In genomic region chr13:93299316-93299715, GRCm38 (mm10) we compare ENCODE assay signal across 8 mouse cellular contexts. TPM values are rescaled to one million over a fixed set of nuclear protein-coding genes. Genes with fewer than 3 reads are reported as not detected.
DNase-seq lines count a peak whose midpoint lies in the region; ATAC-seq and TF ChIP-seq lines count a peak whose summit lies in the region.
"Had no signal": no experiment of that assay in that cellular context is flagged by ENCODE, and none has a peak within 500 bp of the region (broad histone marks: within the 10 kb centered on the region; RNA-seq: fewer than 3 reads in every experiment).

TSS of gene Homer1 (plus strand) at chr13:93299635.

- H3K27me3 ChIP-seq in G1E (ENCODE audit: insufficient read depth, low read length): peaks cover 8% of the 10 kb centered on the region
- no peaks in the 10 kb centered on the region for H3K27me3 ChIP-seq in intestine, embryonic 15.5 days (replicated peaks)
- H3K27me3 ChIP-seq: limb, embryonic 15.5 days had no signal

- ATAC-seq in G1E (ENCODE audit: extremely low read depth, insufficient number of reproducible peaks, low FRiP score, poor library complexity, severe bottlenecking): no peak
- no peak for ATAC-seq in intestine, embryonic 15.5 days

- H3K36me3 ChIP-seq in G1E (replicated peaks): no peaks in the 10 kb centered on the region
- H3K36me3 ChIP-seq in intestine, embryonic 15.5 days: no peaks in the 10 kb centered on the region
- H3K36me3 ChIP-seq: limb, embryonic 15.5 days had no signal

- H3K4me3 ChIP-seq in G1E (ENCODE audit: low read depth, low read length): no peak within 1 kb of the TSS
- H3K4me3 ChIP-seq in left cerebral cortex, adult 2 months: no peak within 1 kb of the TSS
- no peak within 1 kb of the TSS for H3K4me3 ChIP-seq in intestine, embryonic 15.5 days (replicated peaks)
- H3K4me3 ChIP-seq: limb, embryonic 15.5 days had no signal

- H3K27ac ChIP-seq in left cerebral cortex, adult 2 months: peak within 1 kb of the TSS; percentile 53
- H3K27ac ChIP-seq in intestine, embryonic 15.5 days: no peak within 1 kb of the TSS
- H3K27ac ChIP-seq: limb, embryonic 15.5 days had no signal

- WGBS in intestine, embryonic 15.5 days: 81% methylated on average over 5 of the region's 5 CpGs

- no peak within 1 kb of the TSS for H3K4me2 ChIP-seq in intestine, embryonic 15.5 days (replicated peaks)
- H3K4me2 ChIP-seq: limb, embryonic 15.5 days had no signal

- no peak for DNase-seq in G1E (ENCODE audit: low spot score)
- DNase-seq in adrenal gland, adult 8-10 months: no peak
- DNase-seq in gastrocnemius, postnatal 4 days (ENCODE audit: low spot score in 2 of 2): no peak
- DNase-seq in left cerebral cortex, adult 2 months (ENCODE audit: extremely low spot score in 1 of 2, low spot score in 2 of 2): no peak
- no peak for DNase-seq in thymus, postnatal 25 days
- DNase-seq in cerebellum, adult 18-20 months: no peak

- peaks cover 15% of the 10 kb centered on the region for H3K4me1 ChIP-seq in G1E (ENCODE audit: insufficient read depth, low read depth, low read length)
- no peaks in the 10 kb centered on the region for H3K4me1 ChIP-seq in intestine, embryonic 15.5 days (replicated peaks)
- H3K4me1 ChIP-seq: limb, embryonic 15.5 days had no signal

- intact Hi-C loops in left cerebral cortex, adult 2 months (cut with DNase I): loop anchor here (2.0 kb wide), 1 partner anchor 33 kb away; no protein-coding TSS in a partner anchor

- H3K9me3 ChIP-seq in G1E (replicated peaks): no peaks in the 10 kb centered on the region
- H3K9me3 ChIP-seq in intestine, embryonic 15.5 days: no peaks in the 10 kb centered on the region
- H3K9me3 ChIP-seq: limb, embryonic 15.5 days had no signal

- no peak for TF ChIP-seq CTCF in G1E (IDR thresholded peaks at IDR 0.05; ENCODE audit: low read depth, low read length)
- no peak for TF ChIP-seq CTCF in left cerebral cortex, adult 2 months (IDR thresholded peaks at IDR 0.05)

- no peak within 1 kb of the TSS for H3K9ac ChIP-seq in intestine, embryonic 15.5 days
- H3K9ac ChIP-seq: limb, embryonic 15.5 days had no signal

RNA-seq across cellular contexts. Expression of gene Homer1, which starts in this region (rescaled TPM):
- total RNA-seq in G1E (2014; fragmentation: Nextera tagmentation): 20.9 and 24.5 TPM in 2 replicates
- 27.4 and 30.4 TPM in 2 replicates for total RNA-seq in G1E (2017)
- polyA plus RNA-seq in G1E (2012): 5.3 and 6.1 TPM in 2 replicates
- 10 to 100 TPM; 27.3 to 38.2 (median 32.2) TPM for total RNA-seq in adrenal gland, adult 8-10 months (2022)
- total RNA-seq in gastrocnemius, postnatal 4 days (2021): 10 to 100 TPM; 33.2 to 35.6 TPM
- 100 to 1,000 TPM; 381 to 464 TPM for total RNA-seq in left cerebral cortex, adult 2 months (2021)
- 4.3 and 5.0 TPM in 2 replicates for polyA plus RNA-seq in intestine, embryonic 15.5 days (2015; fragmentation: Nextera tagmentation; extraction: Ambion mirVana)

Comparison
In these comparisons a context has a peak if more than half of its experiments do, and no peak if none do; other contexts are left out.
1. RNA of gene Homer1 (total RNA-seq): 381 to 464 TPM in left cerebral cortex, adult 2 months; 33.2 to 35.6 TPM in gastrocnemius, postnatal 4 days, 27.3 to 38.2 TPM in adrenal gland, adult 8-10 months and 20.9 to 30.4 TPM in G1E; every median in the first group is over 4 times any median in the second.